Mouse (Mus musculus) bone marrow, adult 2 months (tissue): ENCODE data around the gene Hdac5. TPM values are rescaled to one million over a fixed set of nuclear protein-coding genes. Genes with fewer than 3 reads are reported as not detected.

Experiments used
- H3K27ac ChIP-seq: fragments of 200-500 bp; 2 replicates; pipeline ENCODE4 v1.5.1; 2012; ENCODE audit warnings: low read depth, mild to moderate bottlenecking, control low read depth, inconsistent platforms, low read length; ENCODE audit not compliant: control insufficient read depth, poor library complexity, insufficient read depth
- H3K4me1 ChIP-seq: fragments of 200-500 bp; 2 replicates; pipeline ENCODE4 v1.6.1; 2011; ENCODE audit warnings: low read length; ENCODE audit not compliant: control insufficient read depth, insufficient read depth
- H3K4me3 ChIP-seq: fragments of 200-500 bp; replicated peaks from 2 replicates; pipeline ENCODE3; 2011; ENCODE audit warnings: mild to moderate bottlenecking, low read depth, low read length, control low read depth; ENCODE audit not compliant: control insufficient read depth
- CTCF ChIP-seq: fragments of 200-500 bp; IDR thresholded peaks from 2 replicates; pipeline ENCODE4 v1.5.1; 2011; ENCODE audit warnings: low read length, control low read depth; ENCODE audit not compliant: control insufficient read depth, insufficient read depth
- POLR2A ChIP-seq: fragments of 200-500 bp; IDR thresholded peaks from 2 replicates; pipeline ENCODE4 v1.6.1; 2011; ENCODE audit warnings: low read depth, mild to moderate bottlenecking, control low read depth, low read length, borderline replicate concordance; ENCODE audit not compliant: control insufficient read depth
- WGBS: fragments of 180-500 bp; shearing (Covaris S2); methylation state at CpG from one replicate; pipeline ENCODE4 v1.1.7; 2018; 5-methylcytosine and 5-hydroxymethylcytosine counted together
- polyA plus RNA-seq: library from polyadenylated mRNA; stranded (reverse); fragments of >200 nt; gene quantifications from 2 replicates; pipeline ENCODE4 v1.2.4, GENCODE M21; 2011; ENCODE audit warnings: low replicate concordance; ENCODE audit not compliant: missing spikeins, insufficient read depth, insufficient read length

The Hdac5 gene
- polyA plus RNA-seq, 1 experiment = 89.1 TPM

GRCm38 (mm10) chr11:102245581-102246272 lies 15.8 kb upstream of the Hdac5 start:
- Histone ChIP-seq H3K4me1 (no peaks in the 10 kb centered on the region), H3K4me3 (no peak overlapping the region), H3K27ac (no peak overlapping the region)
- 45% methylated on average over 14 of the region's 14 CpGs for whole genome bisulfite sequencing
- no peak for TF ChIP-seq POLR2A

GRCm38 (mm10) chr11:102244926-102245449 lies 15.0 kb upstream of the Hdac5 start:
- peak overlapping the region; percentile 27 for H3K4me3 ChIP-seq

GRCm38 (mm10) chr11:102241874-102242273 lies 11.9 kb upstream of the Hdac5 start:
- no peak overlapping the region for H3K27ac ChIP-seq
- H3K4me1 ChIP-seq = no peaks in the 10 kb centered on the region
- 58% methylated on average over 5 of the region's 5 CpGs for whole genome bisulfite sequencing
- no peak overlapping the region for H3K4me3 ChIP-seq
- TF ChIP-seq POLR2A (no peak), CTCF (no peak)

More at GRCm38 (mm10) chr11:102244926-102245449, 15.0 kb upstream of the Hdac5 start:
- no peaks in the 10 kb centered on the region for H3K4me1 ChIP-seq
- H3K27ac ChIP-seq = no peak overlapping the region; the same call in 1 of the 2 replicates
- TF ChIP-seq CTCF (no peak), POLR2A (no peak)
- 1% methylated on average over 32 of the region's 32 CpGs for WGBS

GRCm38 (mm10) chr11:102241246-102241645 lies 11.3 kb upstream of the Hdac5 start:
- Histone ChIP-seq H3K4me3 (no peak overlapping the region), H3K27ac (no peak overlapping the region)

DNA sequence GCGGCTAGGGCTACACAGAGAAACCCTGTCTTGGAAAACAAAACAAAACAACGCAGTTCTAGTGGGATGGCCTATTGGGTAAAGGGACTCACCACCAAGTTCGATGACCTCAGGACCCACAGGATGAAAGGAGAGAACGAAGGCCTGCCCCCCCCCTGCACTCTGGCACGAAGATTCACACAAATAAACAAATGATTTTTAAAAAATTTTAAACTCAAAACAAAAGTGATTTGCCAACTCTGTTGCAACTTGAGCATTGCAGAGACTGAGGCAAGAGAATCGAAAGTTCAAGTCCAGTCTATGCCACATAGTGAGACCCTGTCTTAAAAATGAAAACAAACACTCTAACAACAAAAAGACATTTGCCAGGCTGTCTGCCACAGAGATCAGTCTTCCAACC lies 10.7 kb upstream of the Hdac5 start:
- TF ChIP-seq CTCF (no peak), POLR2A (no peak)
- H3K4me3 ChIP-seq = no peak overlapping the region
- H3K27ac ChIP-seq = no peak overlapping the region
- no peaks in the 10 kb centered on the region for H3K4me1 ChIP-seq
- WGBS = 86% methylated on average over 6 of the region's 6 CpGs

More at GRCm38 (mm10) chr11:102241246-102241645, 11.3 kb upstream of the Hdac5 start:
- TF ChIP-seq CTCF (no peak), POLR2A (no peak)
- H3K4me1 ChIP-seq = no peaks in the 10 kb centered on the region
- WGBS = 84% methylated on average over 5 of the region's 5 CpGs

- no peak overlapping the region for H3K4me3 ChIP-seq
- TF ChIP-seq CTCF = no peak
- TF ChIP-seq POLR2A = no peak
- H3K4me1 ChIP-seq = no peaks in the 10 kb centered on the region
- WGBS = 37% methylated on average over 2 of the region's 2 CpGs
- no peak overlapping the region for H3K27ac ChIP-seq
These were observed 6.1 kb upstream of the Hdac5 start for GRCm38 (mm10) chr11:102236022-102236421.

DNA sequence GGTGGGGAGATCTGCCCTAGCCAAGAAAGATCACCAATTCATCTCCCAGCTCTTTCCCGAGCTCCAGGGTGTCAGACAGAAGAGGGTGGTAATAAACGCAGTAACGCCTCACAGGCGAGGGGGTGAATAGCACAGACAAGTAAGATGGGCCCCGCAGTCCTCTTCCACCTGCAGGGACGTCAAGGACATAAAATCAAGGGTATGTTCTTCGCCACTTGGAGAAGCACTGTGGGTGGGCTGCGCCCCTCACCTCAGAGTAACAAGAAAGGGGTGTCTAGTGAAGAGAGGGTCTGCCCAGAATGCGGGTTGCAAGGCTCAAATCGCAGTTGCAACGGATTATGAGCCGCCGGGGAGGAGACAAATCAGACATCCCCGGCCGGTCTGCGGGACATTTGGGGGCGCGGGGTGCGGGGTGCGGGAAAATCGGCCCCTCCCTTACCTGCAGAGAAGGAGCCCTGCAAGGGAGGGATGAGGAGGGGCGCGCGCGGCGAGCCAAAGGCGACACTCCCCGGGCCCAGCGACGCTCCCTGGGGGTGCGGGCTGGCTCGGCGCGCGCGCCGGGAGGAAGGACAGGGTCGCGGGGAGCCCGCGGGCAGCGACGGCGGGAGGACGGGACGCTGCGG lies 524 bp downstream of the Hdac5 start:
- peak overlapping the region; percentile 94 for H3K27ac ChIP-seq
- WGBS = under 1% methylated on average over 47 of the region's 47 CpGs
- peak overlapping the region; percentile 84 for H3K4me3 ChIP-seq
- H3K4me1 ChIP-seq = no peaks in the 10 kb centered on the region; the same call in 1 of the 2 replicates
- TF ChIP-seq CTCF = no peak
- TF ChIP-seq POLR2A = no peak

DNA sequence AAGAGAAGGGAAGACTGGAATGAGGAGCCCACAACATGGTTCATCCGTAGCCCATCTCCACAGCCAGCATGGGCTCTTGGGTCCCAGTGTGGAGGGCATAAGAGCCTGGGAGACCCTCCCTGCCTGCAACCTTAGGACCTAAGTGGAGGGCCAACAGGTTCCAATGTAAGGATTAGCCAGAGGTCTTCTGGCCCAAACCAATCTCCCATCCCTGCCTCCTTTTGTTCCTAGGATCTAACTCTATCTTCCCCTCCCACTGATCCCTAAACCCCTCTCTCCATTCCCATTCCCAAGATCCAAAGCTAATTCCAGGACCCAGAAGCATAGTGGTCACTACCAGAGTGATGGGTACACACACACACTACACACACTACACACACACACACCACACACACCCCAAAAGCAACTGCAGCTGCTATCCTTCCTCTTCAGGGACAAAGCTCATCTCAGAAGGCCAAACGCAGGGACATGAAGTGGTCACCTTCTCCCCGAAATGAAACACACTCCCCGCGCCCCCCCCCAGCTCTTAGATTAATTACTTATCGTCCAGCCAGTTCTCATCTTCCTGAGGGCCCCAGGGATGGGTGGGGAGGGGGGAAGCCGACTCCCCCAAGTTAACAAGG lies 1.2 kb downstream of the Hdac5 start:
- TF ChIP-seq CTCF (no peak), POLR2A (no peak)
- Histone ChIP-seq H3K4me1 (no peaks in the 10 kb centered on the region; the same call in 1 of the 2 replicates), H3K27ac (no peak overlapping the region), H3K4me3 (peak overlapping the region; percentile 84)
- WGBS = 17% methylated on average over 7 of the region's 7 CpGs

DNA sequence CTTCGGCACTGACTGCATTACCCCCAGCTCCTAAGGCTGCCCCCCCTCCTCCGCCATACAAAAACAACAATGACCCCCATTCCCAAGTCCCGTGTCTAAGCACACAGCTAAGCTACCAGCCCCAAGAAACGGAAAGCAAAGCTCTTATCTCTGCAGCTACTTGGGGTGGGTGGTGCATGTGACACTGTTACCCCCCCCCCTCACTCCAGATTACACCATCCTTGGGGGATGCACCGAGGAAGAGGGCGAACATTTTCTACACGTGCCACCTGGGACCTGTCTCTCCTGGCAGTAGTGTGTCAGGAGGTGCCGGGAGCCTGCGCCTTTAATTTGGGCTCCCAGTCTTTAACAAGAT lies 1.8 kb downstream of the Hdac5 start:
- no peak for TF ChIP-seq POLR2A
- no peak overlapping the region for H3K27ac ChIP-seq
- no peak overlapping the region for H3K4me3 ChIP-seq
- WGBS = 52% methylated on average over 9 of the region's 9 CpGs
- no peaks in the 10 kb centered on the region; the same call in 1 of the 2 replicates for H3K4me1 ChIP-seq
